Mouse (Mus musculus): Measurements from ENCODE around the gene Cers3.

GRCm38 (mm10) chr7:66786476-66786875 lies 43.2 kb downstream of the Cers3 start:
- TF ChIP-seq CTCF (IDR thresholded peaks at IDR 0.05; ENCODE audit: low read depth, low read length) (no peak), POLR2A (IDR thresholded peaks at IDR 0.05; ENCODE audit: extremely low read depth, insufficient read depth, low read length) (no peak)

Measured in liver, adult 2 months (tissue).